Mouse (Mus musculus) c-Kit-positive CD71-positive TER-119-positive erythroid progenitor cells, embryonic 14.5 days (primary cell): ENCODE data around the gene Npas2.

Source experiments
- DNase-seq: peaks from one replicate; pipeline ENCODE4 v3.0.0-alpha.2; 2013; ENCODE audit warnings: low spot score

Npas2 gene

GRCm38 (mm10) chr1:39284786-39285185 is 91.3 kb downstream of the Npas2 start:
- no peak for DNase-seq

- no peak for DNase-seq
Measured at GRCm38 (mm10) chr1:39287076-39287475, 93.5 kb downstream of the Npas2 start.

GRCm38 (mm10) chr1:39287831-39288230 is 94.3 kb downstream of the Npas2 start:
- no peak for DNase-seq

GRCm38 (mm10) chr1:39288425-39288824 is 94.9 kb downstream of the Npas2 start:
- no peak for DNase-seq

- DNase-seq: no peak
Measured at GRCm38 (mm10) chr1:39292001-39292400, 98.5 kb downstream of the Npas2 start.

- DNase-seq: no peak
Measured at GRCm38 (mm10) chr1:39298294-39298693, 104.8 kb downstream of the Npas2 start.

- DNase-seq: no peak
Measured at GRCm38 (mm10) chr1:39300243-39300642, 106.7 kb downstream of the Npas2 start.

- no peak for DNase-seq
Measured at GRCm38 (mm10) chr1:39300676-39301075, 107.1 kb downstream of the Npas2 start.

- DNase-seq: no peak
Measured at GRCm38 (mm10) chr1:39302246-39302645, 108.7 kb downstream of the Npas2 start.

GRCm38 (mm10) chr1:39303054-39303649 is 109.6 kb downstream of the Npas2 start:
- no peak for DNase-seq

- DNase-seq: no peak
Measured at GRCm38 (mm10) chr1:39307291-39307690, 113.8 kb downstream of the Npas2 start.

- no peak for DNase-seq
Measured at GRCm38 (mm10) chr1:39307971-39308370, 114.4 kb downstream of the Npas2 start.

- no peak for DNase-seq
Measured at GRCm38 (mm10) chr1:39309548-39309947, 116.0 kb downstream of the Npas2 start.

GRCm38 (mm10) chr1:39312345-39312967 is 118.9 kb downstream of the Npas2 start:
- DNase-seq: no peak

GRCm38 (mm10) chr1:39313352-39314245 is 120.1 kb downstream of the Npas2 start:
- DNase-seq: no peak

GRCm38 (mm10) chr1:39317935-39318334 is 124.4 kb downstream of the Npas2 start:
- DNase-seq: no peak

- DNase-seq: no peak
Measured at GRCm38 (mm10) chr1:39318870-39319269, 125.3 kb downstream of the Npas2 start.

- no peak for DNase-seq
Measured at GRCm38 (mm10) chr1:39321954-39322353, 128.4 kb downstream of the Npas2 start.

GRCm38 (mm10) chr1:39325228-39325627 is 131.7 kb downstream of the Npas2 start:
- DNase-seq: no peak

- no peak for DNase-seq
Measured at GRCm38 (mm10) chr1:39327546-39327945, 134.0 kb downstream of the Npas2 start.

GRCm38 (mm10) chr1:39330857-39331594 is 137.5 kb downstream of the Npas2 start:
- no peak for DNase-seq

- no peak for DNase-seq
Measured at GRCm38 (mm10) chr1:39332456-39332855, 138.9 kb downstream of the Npas2 start.
